Mouse (Mus musculus): ENCODE data around the gene Ifitm6. TPM values are rescaled to one million over a fixed set of nuclear protein-coding genes. Genes with fewer than 3 reads are reported as not detected.

The Ifitm6 gene
- polyA plus RNA-seq, 1 experiment from 2014 or later = not detected

DNA sequence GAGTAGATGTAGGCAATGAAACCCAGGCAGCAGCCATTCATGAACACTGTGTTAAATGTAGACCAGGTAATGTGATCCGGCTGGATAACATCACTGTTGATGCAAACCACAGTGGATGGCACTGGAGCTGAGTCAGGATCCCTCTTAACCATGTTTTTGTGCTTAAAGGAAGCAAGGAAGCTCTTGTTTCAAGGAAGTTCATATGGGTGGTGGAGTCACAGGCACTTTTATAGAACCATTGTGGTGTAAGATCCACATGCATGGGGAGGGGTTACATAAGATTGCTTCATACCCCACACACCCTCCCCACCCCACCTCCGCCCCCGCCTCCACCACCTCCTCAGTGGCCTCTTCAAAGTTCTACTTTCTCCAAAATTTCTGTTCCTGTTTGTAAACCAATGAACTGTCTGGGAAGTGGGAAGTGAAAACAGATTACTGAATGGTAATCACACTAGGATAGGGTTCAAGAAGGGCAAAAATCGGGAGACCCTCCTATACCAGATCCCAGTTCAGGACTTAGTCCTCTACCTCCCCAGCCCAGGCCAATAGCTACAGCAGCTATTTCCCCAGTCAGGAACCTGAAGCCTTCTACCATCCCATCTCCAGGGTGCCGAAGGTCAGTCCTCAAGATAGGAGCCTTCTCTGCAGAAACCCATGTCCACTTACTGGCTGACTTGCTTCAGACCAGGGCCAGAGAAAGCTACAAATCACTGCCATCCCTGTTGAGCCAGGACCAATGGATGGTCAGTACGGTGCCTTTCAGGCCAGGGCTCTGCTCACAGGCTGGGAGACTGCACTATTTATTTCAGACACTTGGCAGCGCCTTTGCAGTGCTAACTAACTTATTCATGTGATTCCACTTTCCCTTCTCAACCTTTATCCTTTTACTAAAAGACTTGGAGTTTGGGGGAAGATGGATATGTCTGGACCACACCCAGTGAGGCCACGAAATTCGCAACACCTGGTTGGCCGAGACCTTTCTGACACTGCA lies 722 bp downstream of the Ifitm6 start:
- DNase-seq (ENCODE audit: low spot score) = no peak
- Histone ChIP-seq H3K9me3 (no peaks in the 10 kb centered on the region), H3K36me3 (no peaks in the 10 kb centered on the region), H3K27me3 (ENCODE audit: insufficient read depth, poor library complexity, severe bottlenecking) (no peaks in the 10 kb centered on the region), H3K4me1 (replicated peaks) (no peaks in the 10 kb centered on the region), H3K4me3 (no peak overlapping the region), H3K27ac (no peak overlapping the region)
- 87% methylated on average over 10 of the region's 10 CpGs for WGBS

DNA sequence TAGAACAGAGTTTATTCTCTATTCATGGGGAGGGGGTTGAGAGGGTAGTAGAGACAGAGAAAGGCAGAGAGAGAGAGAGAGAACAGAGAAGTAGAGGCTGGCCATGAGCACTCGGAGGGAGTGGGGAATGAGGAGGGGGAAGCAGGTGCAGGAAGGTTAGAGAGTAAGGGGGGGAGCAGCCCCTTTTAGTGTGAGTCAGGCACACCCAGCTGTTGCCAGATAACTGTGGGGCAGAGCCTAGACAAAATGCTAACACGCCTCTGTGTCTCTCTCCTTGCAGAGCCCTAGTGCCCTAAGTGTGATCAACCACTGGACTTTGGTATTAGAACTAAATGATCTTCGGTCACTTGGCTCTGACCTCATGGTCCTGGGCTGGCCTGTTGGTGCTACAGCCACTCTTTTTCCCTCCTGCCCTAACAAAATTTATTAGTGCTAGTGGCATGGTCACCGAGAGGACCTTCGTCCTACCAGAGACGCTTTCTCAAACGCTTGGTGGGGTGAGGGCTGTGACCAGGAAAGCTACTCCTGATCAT lies 6.4 kb downstream of the Ifitm6 start:
- peak overlapping the region; percentile 66 for H3K27ac ChIP-seq
- no peak for DNase-seq (ENCODE audit: low spot score)
- no peaks in the 10 kb centered on the region for H3K9me3 ChIP-seq
- H3K27me3 ChIP-seq (ENCODE audit: insufficient read depth, poor library complexity, severe bottlenecking) = no peaks in the 10 kb centered on the region
- peaks cover 33% of the 10 kb centered on the region for H3K4me1 ChIP-seq (replicated peaks)
- no peak overlapping the region for H3K4me3 ChIP-seq
- WGBS = 89% methylated on average over 7 of the region's 7 CpGs
- no peaks in the 10 kb centered on the region for H3K36me3 ChIP-seq

DNA sequence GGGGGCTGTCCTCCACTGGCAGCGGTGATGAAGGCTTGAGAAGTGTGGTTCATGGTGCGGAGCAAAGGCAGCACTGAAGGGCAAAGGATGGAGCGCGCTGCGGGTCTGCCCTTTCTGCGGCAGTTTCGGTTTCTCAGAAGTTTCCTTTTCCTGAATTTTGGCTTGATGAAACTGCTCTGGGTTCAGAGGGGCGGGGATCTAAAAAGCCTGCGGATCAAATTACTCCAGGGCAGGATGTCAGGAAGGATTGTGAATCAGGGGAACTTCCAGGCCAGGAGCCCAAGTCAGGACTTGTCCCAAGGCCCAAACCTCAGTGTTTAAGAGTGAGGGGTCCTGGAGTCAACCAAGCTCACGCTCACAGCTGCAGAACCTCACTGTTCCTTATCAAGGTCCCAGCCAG lies 7.1 kb downstream of the Ifitm6 start, which contains the start of gene Ifitm3:
Ifitm3 (minus strand) TSS at position 178 of the 400 bp plus-strand sequence.
- Histone ChIP-seq H3K27me3 (ENCODE audit: insufficient read depth, poor library complexity, severe bottlenecking) (no peaks in the 10 kb centered on the region), H3K9me3 (no peaks in the 10 kb centered on the region), H3K27ac (peak within 1 kb of the TSS; percentile 66), H3K4me3 (peak within 1 kb of the TSS; percentile 37), H3K36me3 (no peaks in the 10 kb centered on the region), H3K4me1 (replicated peaks) (peaks cover 33% of the 10 kb centered on the region)
- DNase-seq (ENCODE audit: low spot score) = peak; percentile 33
- WGBS = 33% methylated on average over 10 of the region's 10 CpGs

DNA sequence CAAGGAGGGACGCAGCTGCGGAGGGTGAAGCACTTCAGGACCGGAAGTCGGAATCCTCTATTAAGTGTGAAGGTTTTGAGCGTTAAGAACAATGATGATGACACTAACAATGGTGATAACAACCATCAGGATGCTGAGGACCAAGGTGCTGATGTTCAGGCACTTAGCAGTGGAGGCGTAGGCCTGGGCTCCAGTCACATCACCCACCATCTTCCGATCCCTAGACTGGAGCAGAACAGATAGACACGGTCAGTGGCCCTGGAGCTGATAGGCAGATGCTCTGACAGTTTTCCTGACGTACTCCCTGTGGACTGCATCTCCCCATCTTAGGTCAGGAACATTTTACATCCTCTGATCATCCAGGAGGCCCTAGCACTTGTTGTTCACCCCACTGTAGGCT lies 8.1 kb downstream of the Ifitm6 start:
- 91% methylated on average over 9 of the region's 9 CpGs for WGBS
- H3K36me3 ChIP-seq = no peaks in the 10 kb centered on the region
- peaks cover 33% of the 10 kb centered on the region for H3K4me1 ChIP-seq (replicated peaks)
- no peak overlapping the region for H3K4me3 ChIP-seq
- no peak for DNase-seq (ENCODE audit: low spot score)
- no peaks in the 10 kb centered on the region for H3K27me3 ChIP-seq (ENCODE audit: insufficient read depth, poor library complexity, severe bottlenecking)
- no peaks in the 10 kb centered on the region for H3K9me3 ChIP-seq
- H3K27ac ChIP-seq = peak overlapping the region; percentile 66

DNA sequence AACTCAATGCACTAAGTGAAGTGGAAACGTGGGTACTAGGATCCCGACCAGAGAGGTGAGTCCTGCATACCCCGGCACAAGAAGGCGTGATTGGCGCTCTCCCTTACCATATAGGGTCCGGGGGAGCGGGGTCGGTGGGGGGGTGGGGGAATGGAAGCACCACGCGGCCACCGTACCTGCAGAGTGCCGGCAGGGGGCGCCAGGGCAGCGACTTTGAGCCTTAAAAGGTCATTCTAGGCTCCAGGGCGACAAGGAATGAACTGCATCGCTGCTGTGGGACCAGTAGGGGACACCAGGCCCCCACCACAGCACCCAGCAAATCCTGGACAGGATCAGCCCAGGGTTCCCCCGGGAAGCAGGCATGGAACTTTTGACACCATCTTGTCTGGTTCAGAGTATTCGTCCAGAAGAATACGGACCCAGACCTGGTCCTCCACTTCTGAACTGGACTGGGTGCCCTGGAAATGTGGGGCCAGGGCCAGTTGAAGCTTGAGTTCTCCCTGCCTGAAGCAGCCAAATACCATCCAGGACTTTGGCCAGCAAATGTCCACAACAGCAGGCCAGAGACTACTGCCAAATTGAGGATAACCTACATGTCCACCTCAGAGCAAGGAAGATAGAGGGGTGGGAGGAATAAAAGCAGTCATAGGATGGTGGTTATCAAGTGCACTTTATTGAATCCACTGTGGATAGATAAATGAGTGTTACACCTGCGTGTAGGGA lies 8.6 kb downstream of the Ifitm6 start:
- H3K9me3 ChIP-seq = no peaks in the 10 kb centered on the region
- peak; percentile 86 for DNase-seq (ENCODE audit: low spot score)
- WGBS = 7% methylated on average over 20 of the region's 20 CpGs
- H3K27ac ChIP-seq = peak overlapping the region; percentile 71
- H3K4me1 ChIP-seq (replicated peaks) = peaks cover 33% of the 10 kb centered on the region
- peak overlapping the region; percentile 39 for H3K4me3 ChIP-seq
- H3K36me3 ChIP-seq = no peaks in the 10 kb centered on the region
- no peaks in the 10 kb centered on the region for H3K27me3 ChIP-seq (ENCODE audit: insufficient read depth, poor library complexity, severe bottlenecking)

DNA sequence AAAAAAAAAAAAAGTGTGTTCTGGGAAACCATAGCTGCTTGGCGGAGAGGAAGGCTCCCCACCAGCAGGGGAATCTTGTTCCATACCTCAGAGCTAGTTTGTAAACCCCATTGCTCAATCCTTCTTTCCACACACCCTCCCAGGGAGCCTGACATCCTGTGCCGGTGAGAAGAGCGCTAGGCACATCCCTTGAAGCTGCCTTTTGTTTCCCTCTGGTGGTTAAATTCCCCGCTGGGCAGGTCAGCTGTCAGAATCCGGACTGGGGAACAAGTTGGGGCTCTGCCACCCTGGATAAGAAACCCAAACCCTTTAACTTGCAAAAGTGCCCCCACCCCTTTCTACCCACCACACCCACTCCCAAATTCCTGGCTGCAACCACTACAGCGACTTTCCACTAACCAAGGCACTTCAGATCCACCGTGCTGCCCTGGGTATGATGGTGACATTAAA lies 9.4 kb downstream of the Ifitm6 start:
- H3K36me3 ChIP-seq = no peaks in the 10 kb centered on the region
- 5% methylated on average over 7 of the region's 7 CpGs for WGBS
- H3K27me3 ChIP-seq (ENCODE audit: insufficient read depth, poor library complexity, severe bottlenecking) = no peaks in the 10 kb centered on the region
- H3K4me1 ChIP-seq (replicated peaks) = peaks cover 33% of the 10 kb centered on the region
- H3K27ac ChIP-seq = peak overlapping the region; percentile 71; the same call in 1 of the 2 replicates
- peak overlapping the region; percentile 39 for H3K4me3 ChIP-seq
- DNase-seq (ENCODE audit: low spot score) = peak; percentile 29
- H3K9me3 ChIP-seq = no peaks in the 10 kb centered on the region

DNA sequence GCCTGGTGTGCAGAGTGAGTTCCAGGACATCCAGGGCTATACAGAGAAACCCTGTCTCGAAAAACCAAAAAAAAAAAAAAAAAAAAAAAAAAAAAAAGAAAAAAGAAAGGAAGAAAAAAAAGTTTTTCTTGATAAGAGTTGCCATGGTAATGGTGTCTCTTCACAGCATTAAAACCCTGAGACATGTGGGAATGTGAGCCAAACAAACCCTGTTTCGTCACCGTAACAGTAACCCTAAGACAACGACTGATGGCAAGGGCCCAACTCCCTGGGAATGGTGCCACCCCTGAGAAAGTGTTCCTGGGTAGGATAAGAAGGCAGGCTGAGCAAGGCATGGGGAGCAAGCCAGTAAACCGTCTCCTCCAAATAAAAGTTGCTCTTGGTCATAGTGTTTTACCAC lies 10.8 kb downstream of the Ifitm6 start:
- no peaks in the 10 kb centered on the region for H3K36me3 ChIP-seq
- H3K4me3 ChIP-seq = no peak overlapping the region
- DNase-seq (ENCODE audit: low spot score) = no peak
- WGBS = 85% methylated on average over 5 of the region's 5 CpGs
- no peak overlapping the region for H3K27ac ChIP-seq
- H3K9me3 ChIP-seq = no peaks in the 10 kb centered on the region
- no peaks in the 10 kb centered on the region for H3K27me3 ChIP-seq (ENCODE audit: insufficient read depth, poor library complexity, severe bottlenecking)
- peaks cover 33% of the 10 kb centered on the region for H3K4me1 ChIP-seq (replicated peaks)

DNA sequence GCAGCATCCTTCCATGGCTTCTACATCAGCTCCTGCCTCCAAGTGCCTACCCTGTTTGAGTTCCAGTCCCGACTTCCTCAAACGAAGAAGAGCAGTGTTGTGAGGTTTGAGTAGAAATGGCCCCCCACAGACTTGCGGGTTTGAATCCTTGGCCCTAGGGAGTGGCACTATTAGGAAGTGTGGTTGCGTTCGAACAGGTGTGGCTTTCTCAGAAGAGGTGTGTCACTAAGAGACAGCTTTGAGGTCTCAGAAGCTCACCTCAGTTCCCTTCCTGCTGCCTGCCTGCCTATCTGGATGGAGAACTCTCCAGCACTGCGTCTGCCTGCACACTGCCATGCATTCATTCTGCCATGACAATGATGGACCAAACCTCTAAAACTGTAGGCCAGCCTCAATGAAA lies 11.3 kb downstream of the Ifitm6 start:
- 90% methylated on average over 6 of the region's 6 CpGs for WGBS
- Histone ChIP-seq H3K4me1 (replicated peaks) (peaks cover 32% of the 10 kb centered on the region), H3K27me3 (ENCODE audit: insufficient read depth, poor library complexity, severe bottlenecking) (no peaks in the 10 kb centered on the region), H3K27ac (no peak overlapping the region), H3K4me3 (no peak overlapping the region), H3K36me3 (no peaks in the 10 kb centered on the region), H3K9me3 (no peaks in the 10 kb centered on the region)
- DNase-seq (ENCODE audit: low spot score) = no peak

DNA sequence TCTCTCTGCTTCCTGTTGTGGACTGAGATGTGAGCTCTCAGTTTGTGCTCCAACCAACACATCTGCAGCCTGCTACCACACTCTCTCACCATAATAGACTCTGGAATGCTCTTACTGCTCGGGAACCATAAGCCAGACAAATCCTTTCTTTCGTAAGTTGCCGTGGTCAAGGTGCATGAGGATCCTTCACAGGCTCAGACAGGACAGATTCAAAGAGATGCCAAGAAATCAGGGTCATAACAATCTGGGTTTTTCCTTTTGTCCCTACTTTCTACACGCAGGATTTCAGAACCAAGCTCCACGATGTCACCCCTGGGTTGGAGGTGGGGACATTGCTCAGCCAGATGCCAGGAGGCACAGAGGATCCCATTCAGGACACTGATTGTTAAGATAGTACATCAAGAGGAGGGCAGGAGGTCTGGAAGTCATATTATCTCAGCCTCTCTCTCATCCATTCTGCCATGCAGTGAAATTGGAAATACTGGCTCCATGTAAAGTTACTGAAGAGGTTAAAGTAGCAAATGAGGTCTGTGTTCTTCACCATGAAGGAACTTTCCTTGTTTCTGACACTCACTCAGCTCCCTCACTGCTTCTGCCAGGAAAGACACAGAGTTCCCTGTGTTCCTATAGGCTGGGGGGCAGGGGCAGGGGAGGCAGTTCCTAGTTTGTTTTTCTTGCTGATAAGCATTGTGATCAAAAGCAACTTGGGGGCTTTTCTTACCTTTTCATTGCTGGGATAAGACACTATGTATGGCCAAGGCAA lies 14.3 kb downstream of the Ifitm6 start:
- no peak overlapping the region for H3K4me3 ChIP-seq
- no peak for DNase-seq (ENCODE audit: low spot score)
- H3K36me3 ChIP-seq = no peaks in the 10 kb centered on the region
- no peak overlapping the region for H3K27ac ChIP-seq
- no peaks in the 10 kb centered on the region for H3K27me3 ChIP-seq (ENCODE audit: insufficient read depth, poor library complexity, severe bottlenecking)
- 81% methylated on average over 5 of the region's 5 CpGs for WGBS
- peaks cover 3% of the 10 kb centered on the region for H3K4me1 ChIP-seq (replicated peaks)
- no peaks in the 10 kb centered on the region for H3K9me3 ChIP-seq

DNA sequence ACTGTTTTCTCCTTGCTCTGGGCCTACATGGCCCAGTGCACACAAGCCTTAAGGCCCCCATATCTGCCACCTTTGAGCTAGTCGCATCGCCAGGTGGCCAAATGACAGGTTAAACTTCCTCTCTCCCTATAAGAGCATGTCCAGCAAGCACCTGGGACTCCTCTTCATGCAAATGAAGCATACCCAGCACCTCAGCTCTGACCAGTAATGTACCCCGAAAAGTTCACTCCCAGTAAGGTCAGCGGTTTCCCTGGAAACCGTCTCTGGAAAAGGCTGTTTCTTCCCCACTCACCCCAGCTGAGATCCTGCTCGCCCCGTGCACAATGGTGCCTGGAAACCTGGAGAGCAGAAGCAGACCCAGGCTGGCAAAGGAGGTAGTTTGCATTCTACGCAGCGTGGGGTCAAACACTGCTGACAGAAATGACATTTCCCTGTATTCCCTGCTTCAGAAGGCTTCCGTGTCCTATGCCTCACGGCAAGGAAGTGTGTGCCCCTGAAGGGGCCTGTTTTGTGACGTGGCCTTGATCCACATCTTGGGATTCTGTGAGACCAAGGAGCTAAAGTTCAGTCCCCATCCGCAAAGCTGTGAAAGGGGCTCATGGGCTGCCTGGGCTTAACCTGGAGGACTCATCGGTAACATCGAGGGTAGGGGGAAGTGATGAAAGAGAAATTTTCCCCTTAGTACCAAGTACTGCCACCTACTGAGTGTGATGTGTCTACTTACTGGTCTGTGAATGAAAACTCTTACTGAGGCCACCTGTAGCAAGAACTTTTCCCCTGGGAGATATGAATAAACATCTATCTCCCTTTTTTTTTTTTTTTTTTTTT lies 16.6 kb downstream of the Ifitm6 start:
- Histone ChIP-seq H3K4me3 (no peak overlapping the region), H3K9me3 (no peaks in the 10 kb centered on the region), H3K27me3 (ENCODE audit: insufficient read depth, poor library complexity, severe bottlenecking) (no peaks in the 10 kb centered on the region), H3K27ac (no peak overlapping the region), H3K36me3 (no peaks in the 10 kb centered on the region), H3K4me1 (replicated peaks) (no peaks in the 10 kb centered on the region; the same call in 1 of the 2 replicates)
- WGBS = 74% methylated on average over 15 of the region's 15 CpGs
- no peak for DNase-seq (ENCODE audit: low spot score)

DNA sequence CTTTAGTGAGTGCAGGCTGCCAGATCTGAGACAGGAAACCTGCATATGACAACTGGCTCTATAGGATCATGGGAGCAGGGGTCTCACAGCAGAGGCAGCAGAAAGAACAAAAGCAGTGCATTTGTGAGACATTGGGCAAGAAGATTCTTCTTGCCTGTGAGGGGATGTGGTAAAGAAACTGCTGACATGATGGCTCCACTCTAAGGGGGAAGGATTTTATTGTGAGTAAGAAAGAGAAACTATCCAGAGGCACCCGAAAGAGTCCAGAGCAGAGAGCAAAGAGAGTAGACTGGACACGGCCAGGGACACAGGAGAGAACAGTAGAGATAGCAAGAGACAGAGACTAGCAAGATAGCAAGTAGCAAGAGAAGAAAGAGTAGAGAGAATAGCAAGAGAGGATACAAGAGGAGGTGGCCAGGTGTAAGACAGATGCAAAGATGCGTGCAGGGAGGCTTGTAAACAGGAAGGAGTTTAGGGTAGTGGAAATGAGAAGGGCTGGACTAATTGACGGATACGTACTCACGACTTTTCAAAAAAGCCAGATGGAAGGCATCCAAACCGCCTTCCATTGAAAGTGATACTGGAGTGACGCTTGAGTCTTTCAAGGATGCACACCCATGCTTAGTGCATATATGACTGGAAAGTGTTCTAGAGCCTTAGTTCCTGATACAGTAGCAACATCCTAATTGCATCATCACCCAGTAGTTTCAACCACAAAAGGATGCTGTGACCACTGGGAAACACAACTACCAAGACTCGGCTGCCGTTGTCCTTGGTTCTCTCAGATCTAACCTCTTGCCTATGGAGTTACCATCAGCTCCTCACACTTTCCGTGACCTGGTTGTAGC lies 18.6 kb downstream of the Ifitm6 start:
- DNase-seq (ENCODE audit: low spot score) = no peak
- Histone ChIP-seq H3K4me3 (no peak overlapping the region), H3K27me3 (ENCODE audit: insufficient read depth, poor library complexity, severe bottlenecking) (no peaks in the 10 kb centered on the region), H3K27ac (no peak overlapping the region), H3K4me1 (replicated peaks) (no peaks in the 10 kb centered on the region; the same call in 1 of the 2 replicates), H3K36me3 (no peaks in the 10 kb centered on the region), H3K9me3 (no peaks in the 10 kb centered on the region)
- WGBS = 93% methylated on average over 11 of the region's 11 CpGs
